8 mouse cellular contexts compared by ENCODE assay signal in the genomic region with DNA sequence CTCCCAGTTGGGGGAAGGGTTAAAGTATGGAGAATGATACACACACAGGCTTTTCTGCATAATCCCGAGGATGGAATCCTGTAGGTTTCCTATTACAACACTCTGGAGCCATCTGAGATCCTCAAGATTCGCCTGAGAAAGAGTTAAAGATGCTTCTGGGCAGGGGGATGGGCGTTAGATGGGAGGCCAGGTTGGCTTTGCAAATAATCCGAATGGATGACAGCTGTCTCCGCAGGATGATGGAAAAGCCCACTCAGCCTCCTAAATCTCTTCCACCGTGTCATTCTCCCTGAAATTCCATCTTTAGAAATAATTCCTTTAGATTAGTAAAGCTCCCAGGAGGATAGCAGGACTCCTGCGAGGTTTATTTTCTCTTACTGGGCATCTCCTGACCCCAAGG. TPM values are rescaled to one million over a fixed set of nuclear protein-coding genes. Genes with fewer than 3 reads are reported as not detected.
A peak's percentile ranks its signal among the peaks of the same experiment; 100 is the strongest.
DNase-seq lines count a peak whose midpoint lies in the region; ATAC-seq and TF ChIP-seq lines count a peak whose summit lies in the region.

No protein-coding gene starts in this region.

- H3K27me3 ChIP-seq in kidney, postnatal 0 days (ENCODE audit: insufficient read depth, low read length): no peaks in the 10 kb centered on the region
- no peaks in the 10 kb centered on the region for H3K27me3 ChIP-seq in embryonic facial prominence, embryonic 12.5 days
- peaks cover 4% of the 10 kb centered on the region; the same call in 1 of the 2 replicates for H3K27me3 ChIP-seq in limb, embryonic 11.5 days (ENCODE audit: control insufficient read depth, insufficient read depth, low read length)

- DNase-seq in kidney, postnatal 0 days (ENCODE audit: low spot score): no peak
- no peak for DNase-seq in kidney, adult 8-10 months
- no peak for DNase-seq in limb, embryonic 11.5 days (ENCODE audit: low spot score)
- DNase-seq in retina, postnatal 1 day: peak; percentile 41
- DNase-seq in left cerebral cortex, adult 8-10 months (ENCODE audit: low spot score in 2 of 2): no peak
- DNase-seq in urinary bladder, adult 2 months (ENCODE audit: low spot score): no peak

- no peak for TF ChIP-seq CTCF in kidney, postnatal 0 days (IDR thresholded peaks at IDR 0.05; ENCODE audit: low read depth)

- H3K9me3 ChIP-seq in kidney, postnatal 0 days (replicated peaks; ENCODE audit: low read length): no peaks in the 10 kb centered on the region
- H3K9me3 ChIP-seq in embryonic facial prominence, embryonic 12.5 days: no peaks in the 10 kb centered on the region
- no peaks in the 10 kb centered on the region for H3K9me3 ChIP-seq in limb, embryonic 11.5 days (ENCODE audit: control insufficient read depth, low read length)

- H3K27ac ChIP-seq in kidney, postnatal 0 days: no peak overlapping the region
- H3K27ac ChIP-seq in embryonic facial prominence, embryonic 12.5 days: no peak overlapping the region
- H3K27ac ChIP-seq in limb, embryonic 11.5 days (replicated peaks; ENCODE audit: low read depth, low read length): no peak overlapping the region

- 0 out of 2 replicates have a peak, but pooled peaks cover 6% of the 10 kb centered on the region for H3K4me1 ChIP-seq in kidney, postnatal 0 days (replicated peaks; ENCODE audit: insufficient read depth, low read length)
- H3K4me1 ChIP-seq in embryonic facial prominence, embryonic 12.5 days: peaks cover 18% of the 10 kb centered on the region
- peaks cover 3% of the 10 kb centered on the region; the same call in 1 of the 2 replicates for H3K4me1 ChIP-seq in limb, embryonic 11.5 days (ENCODE audit: control insufficient read depth, insufficient read depth, low read length)

- peak overlapping the region; percentile 74 for H3K4me3 ChIP-seq in kidney, postnatal 0 days (replicated peaks; ENCODE audit: low read depth, low read length)
- peak overlapping the region; percentile 71 for H3K4me3 ChIP-seq in embryonic facial prominence, embryonic 12.5 days
- peak overlapping the region; percentile 70; the same call in 1 of the 2 replicates for H3K4me3 ChIP-seq in limb, embryonic 11.5 days (ENCODE audit: low read depth, low read length)

- H3K4me2 ChIP-seq in kidney, postnatal 0 days (ENCODE audit: low read length): peak overlapping the region; percentile 99
- H3K4me2 ChIP-seq in embryonic facial prominence, embryonic 12.5 days (replicated peaks): peak overlapping the region; percentile 98
- no peak overlapping the region for H3K4me2 ChIP-seq in limb, embryonic 11.5 days (ENCODE audit: low read depth, severe bottlenecking)

- WGBS in kidney, postnatal 0 days: 12% methylated on average over 7 of the region's 7 CpGs
- WGBS in embryonic facial prominence, embryonic 12.5 days: 3% methylated on average over 7 of the region's 7 CpGs
- WGBS in limb, embryonic 11.5 days: 8% methylated on average over 7 of the region's 7 CpGs

- no peaks in the 10 kb centered on the region for H3K36me3 ChIP-seq in kidney, postnatal 0 days (ENCODE audit: insufficient read depth, low read length)
- H3K36me3 ChIP-seq in embryonic facial prominence, embryonic 12.5 days: no peaks in the 10 kb centered on the region
- H3K36me3 ChIP-seq in limb, embryonic 11.5 days (ENCODE audit: control insufficient read depth, insufficient read depth, low read length): no peaks in the 10 kb centered on the region

- H3K9ac ChIP-seq in kidney, postnatal 0 days (ENCODE audit: low read depth, low read length): peak overlapping the region; percentile 68
- peak overlapping the region; percentile 68; the same call in 1 of the 2 replicates for H3K9ac ChIP-seq in embryonic facial prominence, embryonic 12.5 days
- H3K9ac ChIP-seq in limb, embryonic 11.5 days (ENCODE audit: low read length): no peak overlapping the region

- no peak for ATAC-seq in kidney, postnatal 0 days (replicated peaks; ENCODE audit: low FRiP score, low read depth)
- no peak for ATAC-seq in embryonic facial prominence, embryonic 12.5 days (ENCODE audit: insufficient number of reproducible peaks, insufficient read depth, low FRiP score, low TSS enrichment)
- ATAC-seq in limb, embryonic 11.5 days (ENCODE audit: insufficient number of reproducible peaks, low FRiP score, low TSS enrichment, low read depth): no peak
- no peak for ATAC-seq in monocyte, adult 5-6 weeks (replicated peaks; ENCODE audit: insufficient number of reproducible peaks, low FRiP score, low TSS enrichment, poor library complexity, severe bottlenecking)

RNA-seq across cellular contexts. Expression of a gene that starts 1.2 kb away (rescaled TPM):
- polyA plus RNA-seq in kidney, postnatal 0 days (2015; fragmentation: Nextera tagmentation; extraction: Ambion mirVana): 29.7 and 31.4 TPM in 2 replicates
- polyA plus RNA-seq in embryonic facial prominence, embryonic 12.5 days (2016; fragmentation: Nextera tagmentation; extraction: Ambion mirVana): 24.1 and 25.2 TPM in 2 replicates
- polyA plus RNA-seq in limb, embryonic 11.5 days (2014; fragmentation: Nextera tagmentation; extraction: Ambion mirVana): 10.9 and 12.0 TPM in 2 replicates
- total RNA-seq in left cerebral cortex, adult 8-10 months (2022): 10 to 100 TPM in 2 of 4 experiments, 1 to 10 TPM in 2; 9.5 to 12.0 (median 10.4) TPM
- 67.9 and 82.5 TPM in 2 replicates for polyA plus RNA-seq in urinary bladder, adult 2 months (2012; rRNA removed)
- total RNA-seq in monocyte, adult 5-6 weeks (2017): 53.6 to 72.6 TPM (median 70.6 TPM) in 3 replicates

RNA-seq across cellular contexts. Expression of a gene that starts 31.9 kb away (rescaled TPM):
- polyA plus RNA-seq in kidney, postnatal 0 days (2015; fragmentation: Nextera tagmentation; extraction: Ambion mirVana): not detected in 2 replicates
- polyA plus RNA-seq in embryonic facial prominence, embryonic 12.5 days (2016; fragmentation: Nextera tagmentation; extraction: Ambion mirVana): not detected in 2 replicates
- not detected in 2 replicates for polyA plus RNA-seq in limb, embryonic 11.5 days (2014; fragmentation: Nextera tagmentation; extraction: Ambion mirVana)
- not detected for total RNA-seq in left cerebral cortex, adult 8-10 months (2022)
- not detected in 2 replicates for polyA plus RNA-seq in urinary bladder, adult 2 months (2012; rRNA removed)
- total RNA-seq in monocyte, adult 5-6 weeks (2017): not detected in 3 replicates
